Mouse (Mus musculus) right cerebral cortex, adult 2 months (tissue): Measurements from ENCODE around the gene Tomm20.
"Not testable (repeated sequence)": the region's sequence is repeated elsewhere in the genome, so short reads cannot be mapped to it uniquely, and the experiment has no call there.

ENCODE experiments used
- DNase-seq, 2 experiments: peaks; one replicate each; pipeline ENCODE4 v3.0.0; 2021 to 2022; ENCODE audit warnings: low spot score in 2 of 2

Tomm20 gene

DNA sequence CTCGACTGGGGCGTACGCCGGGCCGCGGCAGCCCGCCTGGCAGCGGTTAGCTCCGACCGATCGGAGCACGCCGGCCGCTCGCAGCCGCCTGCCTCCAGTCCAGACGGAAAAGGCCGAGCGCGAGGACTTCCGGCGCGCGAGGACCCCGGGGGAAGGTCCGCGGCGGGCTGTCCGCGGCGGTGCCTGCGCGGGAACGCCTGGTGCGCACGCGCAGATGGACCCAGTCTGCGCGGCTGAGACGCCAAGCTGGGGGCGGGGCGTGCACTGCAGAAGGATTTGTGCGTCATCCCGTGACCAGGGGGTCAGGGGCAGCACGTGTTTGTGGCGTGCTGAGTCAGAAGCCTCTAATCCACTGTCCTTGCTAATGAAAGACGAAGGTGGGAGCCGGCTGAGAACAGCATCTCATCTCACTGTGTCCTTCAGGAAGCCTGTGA, at the start of gene Tomm20:
Tomm20 (minus strand) TSS at position 115 of the 434 bp plus-strand sequence.
- DNase-seq, result peak; percentile 96 to 97

- DNase-seq, result no peak
Observed at GRCm38 (mm10) chr8:126994506-126994905, 48.9 kb upstream of the Tomm20 start.

GRCm38 (mm10) chr8:126989363-126990153, 43.9 kb upstream of the Tomm20 start:
- DNase-seq, result no peak

- no peak for DNase-seq
Observed at GRCm38 (mm10) chr8:126988346-126989006, 42.8 kb upstream of the Tomm20 start.

GRCm38 (mm10) chr8:126986495-126986894, 40.9 kb upstream of the Tomm20 start:
- peak; percentile 87 to 90 for DNase-seq

DNA sequence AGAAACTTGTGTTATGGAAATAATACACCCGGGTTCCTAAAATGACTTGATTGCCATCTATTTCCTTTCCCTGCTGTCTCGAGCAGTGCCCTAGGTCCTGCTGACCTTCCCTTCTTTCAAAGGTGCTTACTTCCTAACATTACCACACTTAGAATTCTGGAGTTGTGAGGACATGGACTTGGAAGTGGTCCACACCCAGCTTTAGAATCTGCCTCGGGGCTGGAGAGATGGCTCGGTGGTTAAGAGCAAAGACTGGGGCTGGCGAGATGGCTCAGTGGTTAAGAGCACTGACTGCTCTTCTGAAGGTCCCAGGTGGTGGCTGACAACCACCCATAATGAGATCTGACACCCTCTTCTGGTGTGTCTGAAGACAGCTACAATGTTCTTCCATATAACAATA, 34.4 kb upstream of the Tomm20 start:
- DNase-seq, result no peak

DNA sequence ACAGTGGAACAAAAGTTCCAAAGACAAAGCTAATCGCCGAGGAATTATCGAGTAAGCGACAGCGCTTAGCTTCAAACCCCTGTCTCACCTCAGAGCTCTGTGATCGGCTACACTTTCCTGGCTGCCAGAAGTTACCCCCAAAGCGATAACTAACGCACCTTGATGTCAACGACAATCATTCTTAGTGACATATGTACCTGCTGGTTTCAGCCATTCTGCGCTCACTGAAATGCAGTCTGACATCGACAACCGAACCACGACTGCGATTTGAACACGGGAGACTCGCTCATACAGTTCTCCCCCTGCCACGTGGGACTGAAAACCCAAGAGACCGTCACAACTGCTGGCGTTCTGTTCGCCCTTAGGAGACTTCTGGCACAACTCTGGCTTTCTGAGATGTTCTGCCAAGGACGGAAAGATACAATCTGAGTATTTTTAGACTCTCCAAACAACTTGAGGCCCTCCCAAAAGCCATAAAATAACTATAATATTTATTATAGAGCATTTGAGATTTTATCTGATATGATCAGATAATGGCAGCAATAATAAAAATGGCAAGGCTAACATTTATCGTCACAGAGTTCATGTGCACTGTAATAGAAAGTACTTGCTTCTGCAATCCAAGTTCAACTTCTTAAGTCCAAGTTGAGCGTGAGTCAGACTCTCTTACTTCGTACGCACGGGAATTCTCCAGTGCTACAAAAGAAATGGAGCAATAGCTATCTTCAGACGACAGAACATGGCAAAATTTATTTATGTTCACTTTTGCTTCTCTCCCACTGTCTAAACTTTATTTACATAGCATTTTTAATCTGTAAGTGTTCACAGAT, 33.7 kb upstream of the Tomm20 start:
- no peak for DNase-seq

DNA sequence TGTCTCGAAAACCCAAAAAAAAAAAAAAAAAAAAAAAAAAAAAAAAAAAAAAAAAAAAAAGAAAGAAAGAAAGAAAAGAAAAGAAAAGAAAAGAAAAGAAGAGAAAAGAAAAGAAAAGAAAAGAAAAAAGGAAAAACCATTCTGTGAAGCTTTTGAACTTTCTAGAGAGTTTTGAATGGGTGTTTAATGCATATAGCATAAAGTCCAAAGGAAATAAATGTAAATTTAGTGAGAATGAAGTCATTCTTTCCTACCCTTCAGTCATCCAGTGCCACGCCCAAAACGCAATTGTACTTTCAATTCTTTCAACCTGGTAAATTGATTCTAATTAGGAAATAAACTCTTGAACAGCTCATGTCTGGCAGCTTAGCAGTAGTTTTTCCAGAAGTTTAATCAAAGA, 32.9 kb upstream of the Tomm20 start:
- not testable (repeated sequence) for DNase-seq

DNA sequence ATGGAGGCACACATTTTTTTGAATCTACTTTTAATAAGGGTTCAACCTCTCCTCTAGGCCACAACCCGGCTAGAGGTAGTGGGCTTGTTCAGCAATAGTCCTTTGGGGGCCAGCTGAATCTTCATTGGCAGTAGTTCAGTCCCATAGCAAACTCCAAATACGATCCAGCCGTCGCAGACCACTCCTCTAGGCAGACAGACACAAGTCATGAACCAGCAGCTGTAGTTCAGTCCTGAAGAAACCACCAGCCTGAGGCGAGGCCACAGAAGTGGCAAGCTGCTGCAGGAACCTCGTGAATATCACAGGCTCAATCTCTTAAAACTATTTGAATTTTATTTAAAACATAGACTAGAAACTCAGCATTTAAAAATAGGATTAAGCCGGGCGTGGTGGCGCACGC, 32.4 kb upstream of the Tomm20 start:
- DNase-seq, result no peak

- DNase-seq, result no peak
Observed at GRCm38 (mm10) chr8:126976608-126977348, 31.1 kb upstream of the Tomm20 start.

DNA sequence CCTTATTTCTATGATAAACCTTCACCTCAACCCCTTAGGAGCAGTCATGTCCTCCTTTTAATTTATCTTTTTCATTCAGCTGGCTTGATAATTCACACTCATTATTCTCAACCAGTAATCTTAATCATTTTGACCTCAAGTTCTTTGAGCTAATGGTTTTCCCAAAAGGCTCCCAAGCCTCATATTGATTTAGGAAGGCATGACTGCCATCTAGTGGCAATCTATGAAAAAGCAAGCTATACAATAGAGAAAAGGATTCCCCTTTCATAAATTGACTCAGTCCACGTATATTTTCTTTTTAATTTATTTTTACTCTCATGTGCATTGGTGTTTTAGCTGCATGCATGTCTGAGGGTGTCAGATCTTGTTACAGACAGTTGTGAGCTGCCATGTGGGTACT, 30.1 kb upstream of the Tomm20 start:
- peak in 1 of 2 experiments; percentile 23 for DNase-seq

DNA sequence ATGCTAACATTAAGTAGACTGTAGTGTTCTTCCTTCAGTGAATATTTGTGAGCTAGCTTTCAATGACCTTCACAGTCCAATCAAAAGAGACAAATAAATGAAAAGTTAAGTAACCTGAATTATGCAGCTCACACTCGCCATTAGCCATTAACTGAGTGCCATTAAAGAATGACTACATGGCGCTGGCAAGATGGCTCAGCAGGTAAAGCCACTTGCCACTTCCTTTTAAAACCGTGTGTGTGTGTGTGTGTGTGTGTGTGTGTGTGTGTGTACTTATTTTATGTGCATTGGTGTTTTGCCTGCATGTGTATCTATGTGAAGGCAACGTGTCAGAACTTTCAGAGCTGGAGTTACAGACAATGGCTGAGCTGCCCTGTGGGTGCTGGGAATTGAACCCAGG, 28.9 kb upstream of the Tomm20 start:
- DNase-seq, result no peak

DNA sequence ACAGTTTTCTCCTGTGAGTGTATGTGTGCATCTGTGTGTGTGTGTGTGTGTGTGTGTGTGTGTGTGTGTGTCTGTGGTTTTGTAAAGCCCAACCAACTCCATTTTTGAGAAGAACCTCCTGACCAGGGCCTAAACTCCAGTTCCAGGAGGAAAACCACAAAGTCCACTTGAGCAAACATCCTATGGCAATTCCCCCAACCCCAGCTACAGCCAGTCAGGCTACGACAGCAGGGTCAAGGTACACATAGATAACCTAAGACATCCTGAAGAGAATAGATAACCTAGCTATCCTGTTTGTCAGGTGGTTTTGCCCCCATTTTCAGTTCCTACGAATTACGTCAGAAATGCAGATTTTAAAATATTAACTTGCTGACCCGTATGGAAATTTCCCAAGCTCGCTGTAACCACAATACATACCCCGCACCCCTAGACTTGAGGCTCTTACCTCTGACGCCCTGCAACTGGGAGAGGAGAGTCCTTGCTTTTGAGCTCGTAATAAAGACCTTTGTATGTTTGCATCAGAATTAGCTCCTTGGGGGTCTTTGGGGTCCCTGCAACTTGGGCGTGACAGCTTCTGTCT, 28.1 kb upstream of the Tomm20 start:
- no peak for DNase-seq

DNA sequence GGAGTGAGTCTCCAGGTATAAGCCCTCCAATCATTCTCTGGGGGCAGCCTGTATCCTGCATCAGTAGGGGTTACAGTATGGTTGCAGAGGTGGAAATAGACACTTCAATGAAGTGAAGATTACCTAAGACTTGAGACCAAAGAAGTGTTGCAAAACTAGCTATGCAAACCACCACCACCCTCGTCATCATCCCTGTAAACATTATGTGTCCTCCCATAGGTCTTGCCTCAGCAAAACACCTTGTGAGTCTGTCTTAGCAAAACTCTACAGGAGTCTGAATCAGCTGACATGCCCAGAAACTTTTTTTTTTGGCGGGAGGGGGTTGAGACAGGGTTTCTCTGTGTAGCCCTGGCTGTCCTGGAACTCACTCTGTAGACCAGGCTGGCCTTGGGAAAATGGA, 27.0 kb upstream of the Tomm20 start:
- DNase-seq, result no peak

DNA sequence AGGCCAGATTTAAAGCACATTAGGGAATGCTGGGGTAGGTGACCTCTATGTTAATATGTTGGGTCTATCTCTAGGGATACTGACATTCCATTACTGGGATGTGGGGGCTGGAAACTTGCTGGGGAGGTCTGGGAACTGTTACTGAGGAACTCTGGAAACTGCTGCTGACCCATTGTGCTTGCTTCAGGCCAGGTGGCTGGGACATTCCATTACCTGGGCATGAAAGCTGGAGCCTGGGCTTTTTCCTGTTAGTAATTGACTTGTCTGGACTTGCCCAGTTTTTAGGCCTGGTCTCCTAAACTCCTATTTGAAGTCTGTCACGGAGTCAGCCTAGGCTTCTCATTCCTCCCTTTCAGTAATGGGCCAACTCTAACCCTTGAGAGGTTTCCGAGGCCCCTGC, 26.5 kb upstream of the Tomm20 start:
- DNase-seq, result no peak

DNA sequence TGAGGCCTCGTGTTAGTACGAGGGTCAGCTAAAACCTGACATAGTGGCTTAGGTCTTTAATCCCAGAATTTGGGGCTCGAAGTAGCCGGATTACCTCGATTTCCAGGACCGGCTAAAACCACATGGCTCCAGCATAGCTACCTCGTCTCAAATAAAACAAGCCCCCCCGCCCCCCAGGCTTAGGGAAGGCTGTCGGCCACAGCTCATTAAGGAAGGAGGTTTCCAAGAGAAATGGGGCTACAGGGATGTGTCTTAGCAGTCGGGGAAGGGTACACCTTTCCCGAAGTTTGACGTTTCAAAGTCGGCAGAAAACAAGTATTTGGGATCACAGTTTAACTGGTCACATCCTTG, 25.6 kb upstream of the Tomm20 start:
- DNase-seq, result no peak

DNA sequence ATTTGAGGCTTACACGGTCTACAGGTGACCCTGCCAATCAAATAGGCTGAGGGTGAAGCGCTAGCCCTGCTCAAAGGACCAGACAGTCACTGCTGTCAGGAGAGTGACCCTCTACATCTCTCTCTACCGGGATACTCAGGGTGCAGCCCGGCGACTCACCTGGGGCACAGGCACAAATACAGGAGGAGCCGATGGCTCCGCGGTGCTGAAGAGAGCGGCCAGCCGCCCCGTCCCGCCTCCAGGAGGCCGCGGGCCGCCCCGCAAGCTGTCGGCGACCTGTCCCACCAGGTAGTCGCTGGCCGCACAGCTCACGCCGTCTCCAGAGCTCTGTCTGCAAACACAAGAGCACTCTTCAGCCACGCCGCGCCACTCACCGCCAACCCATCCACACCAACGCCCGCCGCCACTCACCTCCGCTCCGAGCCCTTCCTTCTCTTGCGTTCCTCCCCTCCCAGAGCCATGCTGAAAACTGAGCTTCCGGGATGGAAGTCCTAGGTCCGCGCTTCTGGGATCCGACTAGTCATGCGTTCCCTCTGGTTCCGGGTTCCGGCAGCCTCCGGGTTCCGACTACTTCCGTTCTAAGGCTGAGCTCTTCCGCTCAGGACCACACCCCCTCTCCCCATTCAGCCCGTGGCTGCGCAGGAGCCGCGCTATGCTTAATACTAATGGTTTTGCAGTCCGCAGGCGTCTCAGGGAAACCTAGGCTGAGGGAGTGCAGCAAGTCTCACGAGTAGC, 25.1 kb upstream of the Tomm20 start, which contains the start of gene Rbm34:
Rbm34 (minus strand) TSS at position 493 of the 735 bp plus-strand sequence.
- DNase-seq, result peak; percentile 94 to 97

DNA sequence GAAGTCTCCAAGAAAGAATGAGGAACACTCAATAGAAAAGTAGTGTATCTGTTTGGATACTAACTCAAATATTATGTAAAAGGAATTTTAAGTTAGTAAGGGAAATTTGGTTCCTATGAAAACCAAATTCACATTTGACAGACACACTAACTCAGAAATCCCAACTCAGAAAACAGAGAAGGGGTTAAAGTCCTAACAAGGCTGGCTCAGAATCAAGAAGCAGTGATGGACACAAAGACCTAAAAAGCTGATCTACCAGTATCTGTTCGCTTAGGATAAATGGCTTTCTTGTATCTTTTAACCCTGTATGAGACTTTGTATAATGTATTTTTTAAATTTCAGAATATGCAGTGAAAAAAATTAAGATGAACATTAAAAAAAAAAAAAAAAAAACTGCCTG, 23.9 kb upstream of the Tomm20 start:
- DNase-seq, result no peak

DNA sequence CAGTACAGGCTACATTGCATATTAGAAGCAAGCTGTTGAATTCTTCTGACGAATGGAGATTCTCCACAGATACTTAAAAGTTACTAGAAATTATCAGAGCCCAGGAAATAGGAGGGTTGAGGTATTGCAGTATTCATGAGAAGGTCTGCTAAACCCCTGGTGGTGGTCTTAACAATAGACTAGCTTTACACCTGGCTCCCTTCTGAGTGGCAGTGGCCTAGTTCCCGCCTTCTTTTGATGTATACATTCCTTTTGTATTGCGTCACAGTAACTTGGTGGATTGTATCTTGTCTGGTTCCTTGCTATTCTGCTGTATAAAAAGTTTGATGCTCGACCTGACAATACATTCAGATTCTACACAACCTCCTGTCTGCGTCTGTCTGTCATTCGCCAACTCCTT, 22.5 kb upstream of the Tomm20 start:
- DNase-seq, result no peak

DNA sequence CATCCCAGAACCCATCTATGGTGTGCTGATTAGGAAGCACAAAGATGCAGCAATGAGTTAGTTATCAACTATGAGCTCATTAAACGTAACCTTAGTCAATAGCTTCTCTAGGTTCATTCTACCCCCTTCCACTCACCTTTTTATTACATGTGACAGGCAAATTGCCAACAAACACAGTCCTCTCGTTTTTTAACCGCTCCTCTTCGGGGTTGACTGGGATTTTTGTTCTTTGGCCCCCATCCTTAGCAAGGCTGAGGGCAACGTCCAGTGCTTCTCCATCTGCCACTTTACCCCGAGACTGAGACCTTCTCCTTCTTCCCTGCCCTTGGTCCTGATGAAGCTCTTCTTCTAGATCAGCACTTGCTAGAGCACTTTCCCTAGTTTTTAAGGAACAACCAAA, 19.6 kb upstream of the Tomm20 start:
- no peak for DNase-seq

- no peak for DNase-seq
Observed at GRCm38 (mm10) chr8:126962871-126963270, 17.2 kb upstream of the Tomm20 start.
